Mouse (Mus musculus): ENCODE measurements around the gene Fbxl2.

The Fbxl2 gene

DNA sequence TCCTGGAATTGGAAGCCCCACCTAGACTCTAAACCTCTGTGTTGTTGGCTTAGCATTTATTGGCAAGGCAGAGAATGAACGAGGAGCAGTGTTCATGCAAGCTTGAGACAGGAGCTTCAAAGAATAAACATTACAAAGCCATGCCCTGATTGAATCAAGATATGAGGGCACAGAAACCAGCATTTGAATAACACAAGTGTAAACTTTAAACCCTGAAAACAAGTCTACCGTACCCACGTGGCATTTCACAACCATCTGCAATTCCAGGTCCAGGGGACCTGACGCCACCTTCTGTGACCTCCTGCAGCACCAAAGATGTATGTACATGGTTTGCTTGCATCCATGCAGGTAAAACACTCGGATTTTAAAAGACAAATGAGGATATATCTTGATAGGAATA, 123.3 kb downstream of the Fbxl2 start:
- DNase-seq (ENCODE audit: low read depth, low spot score): no peak

DNA sequence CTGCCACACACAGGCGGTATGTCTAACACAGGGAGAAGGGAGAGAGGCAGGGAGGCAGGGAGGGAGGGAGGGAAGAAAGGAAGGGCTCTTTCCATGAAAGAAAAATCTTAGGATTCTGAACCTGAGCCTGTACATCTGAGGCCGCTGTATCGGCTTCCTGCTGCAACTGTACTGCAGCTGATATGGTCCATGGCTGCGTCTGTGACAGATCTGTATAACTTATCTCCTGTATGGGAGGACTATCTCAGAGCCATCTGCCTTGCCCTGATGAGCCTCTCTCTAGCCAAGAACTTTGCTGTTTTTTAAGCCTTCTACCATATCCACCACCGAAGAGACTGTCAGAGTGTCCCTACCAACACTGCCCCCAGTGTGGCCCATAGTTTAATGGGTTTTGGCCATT, 130.2 kb downstream of the Fbxl2 start:
- DNase-seq (ENCODE audit: low read depth, low spot score): no peak

All from brain, adult 2 months (tissue).